Mouse (Mus musculus) brain, embryonic 18.5 days (tissue): ENCODE measurements at regions not wholly inside any gene's neighbourhood (a gene's known extent, or its start where the extent isn't known, plus 50 kb on each side); places are given as distances from the start of the nearest gene placed in this dataset.

Experiments
- DNase-seq: peaks from one replicate; pipeline ENCODE4 v3.0.0-alpha.2; 2012; ENCODE audit warnings: low read depth, low spot score

- no peak for DNase-seq
These were observed 133.6 kb downstream of the Papss1 start for GRCm38 (mm10) chr3:131698070-131698750.

GRCm38 (mm10) chr3:131703134-131703533 lies 138.6 kb downstream of the Papss1 start:
- DNase-seq = peak; percentile 14

DNA sequence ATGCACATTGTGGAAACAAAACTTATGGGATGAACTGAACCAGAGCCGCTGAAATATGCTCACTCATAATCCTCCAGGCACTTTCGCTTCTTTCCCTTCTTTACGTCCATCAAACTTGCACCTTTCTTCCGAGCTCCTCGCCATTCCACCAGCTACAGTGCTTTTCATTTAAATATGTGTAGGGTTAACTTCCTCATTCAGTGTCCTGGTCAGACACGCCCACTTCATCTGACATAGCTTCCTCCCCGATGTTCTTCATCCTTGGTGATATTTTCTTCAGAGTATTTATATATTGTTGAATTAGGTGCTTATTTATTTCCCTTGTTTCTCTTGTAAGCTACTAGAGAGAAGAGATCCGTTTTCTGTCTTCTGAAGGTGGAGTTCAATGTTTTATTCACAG lies 149.0 kb downstream of the Papss1 start:
- no peak for DNase-seq

DNA sequence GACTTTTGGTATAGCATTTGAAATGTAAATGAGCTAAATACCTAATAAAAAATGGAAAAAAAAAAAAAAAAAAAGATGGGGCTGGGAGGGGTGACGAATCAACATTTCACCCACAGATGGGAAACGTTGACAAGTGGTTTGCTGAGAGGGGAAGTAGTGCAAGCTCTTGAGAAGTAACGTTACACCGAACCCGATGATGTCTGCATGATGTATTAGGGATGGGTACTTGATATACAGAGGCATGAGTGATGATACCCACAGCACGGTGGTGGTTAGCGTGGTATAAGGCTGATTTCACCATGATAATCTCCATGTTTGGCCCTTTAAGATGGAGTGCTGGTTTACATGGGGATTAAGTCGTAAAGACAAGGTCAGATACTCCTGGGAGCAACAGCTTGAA lies 154.2 kb downstream of the Papss1 start:
- no peak for DNase-seq

- no peak for DNase-seq
These were observed 164.1 kb downstream of the Papss1 start for GRCm38 (mm10) chr3:131728618-131729017.

GRCm38 (mm10) chr3:131734226-131734625 lies 169.7 kb downstream of the Papss1 start:
- DNase-seq = no peak

DNA sequence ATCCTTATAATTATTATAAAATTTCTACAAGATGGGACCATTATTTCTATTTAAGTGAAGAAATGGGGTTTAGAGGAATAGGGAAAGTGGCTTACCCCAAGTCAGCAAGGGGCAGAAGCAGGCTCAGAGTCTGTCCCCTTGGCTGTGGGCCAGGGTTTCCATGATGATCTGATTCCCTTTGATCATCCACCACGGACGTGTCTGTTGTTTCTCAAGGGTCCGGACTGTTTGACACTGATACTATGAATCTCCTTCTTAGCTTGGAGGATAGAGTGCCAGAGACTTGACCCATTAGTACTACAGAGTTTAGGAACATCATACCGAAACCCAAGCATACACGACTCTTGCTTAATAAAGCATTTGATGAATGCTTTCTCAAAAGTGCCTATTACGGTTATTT lies 172.9 kb downstream of the Papss1 start:
- DNase-seq = no peak

- DNase-seq = no peak
These were observed 173.5 kb downstream of the Papss1 start for GRCm38 (mm10) chr3:131737953-131738598.

GRCm38 (mm10) chr3:131755537-131755936 lies 191.0 kb downstream of the Papss1 start:
- no peak for DNase-seq

DNA sequence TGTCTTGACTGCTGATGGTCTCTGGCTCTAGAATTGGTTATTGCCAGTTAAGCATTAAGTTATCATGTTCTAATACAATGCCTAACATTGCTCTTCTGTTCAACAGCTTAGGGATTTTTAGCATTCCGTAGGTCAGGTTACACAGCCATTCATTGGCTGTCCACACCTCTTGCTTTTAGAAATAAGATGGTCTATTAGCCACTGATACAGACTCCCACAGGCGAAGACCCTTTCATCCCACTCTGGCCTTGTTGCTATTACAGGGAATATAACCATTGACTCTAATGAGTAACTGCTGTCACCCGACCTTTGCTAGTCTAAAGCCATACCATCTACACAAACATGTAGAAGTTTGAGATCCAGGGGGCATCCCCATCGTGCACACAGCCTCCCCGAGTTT lies 191.6 kb downstream of the Papss1 start:
- DNase-seq = no peak

GRCm38 (mm10) chr3:131769976-131770375 lies 205.4 kb downstream of the Papss1 start:
- no peak for DNase-seq

GRCm38 (mm10) chr3:131770486-131770885 lies 205.9 kb downstream of the Papss1 start:
- DNase-seq = no peak

- no peak for DNase-seq
These were observed 207.4 kb downstream of the Papss1 start for GRCm38 (mm10) chr3:131771863-131772546.

GRCm38 (mm10) chr3:131772593-131772992 lies 208.0 kb downstream of the Papss1 start:
- no peak for DNase-seq

GRCm38 (mm10) chr3:131775431-131775830 lies 210.9 kb downstream of the Papss1 start:
- no peak for DNase-seq

- DNase-seq = no peak
These were observed 212.1 kb downstream of the Papss1 start for GRCm38 (mm10) chr3:131776650-131777049.

- DNase-seq = no peak
These were observed 215.2 kb downstream of the Papss1 start for GRCm38 (mm10) chr3:131779803-131780202.

DNA sequence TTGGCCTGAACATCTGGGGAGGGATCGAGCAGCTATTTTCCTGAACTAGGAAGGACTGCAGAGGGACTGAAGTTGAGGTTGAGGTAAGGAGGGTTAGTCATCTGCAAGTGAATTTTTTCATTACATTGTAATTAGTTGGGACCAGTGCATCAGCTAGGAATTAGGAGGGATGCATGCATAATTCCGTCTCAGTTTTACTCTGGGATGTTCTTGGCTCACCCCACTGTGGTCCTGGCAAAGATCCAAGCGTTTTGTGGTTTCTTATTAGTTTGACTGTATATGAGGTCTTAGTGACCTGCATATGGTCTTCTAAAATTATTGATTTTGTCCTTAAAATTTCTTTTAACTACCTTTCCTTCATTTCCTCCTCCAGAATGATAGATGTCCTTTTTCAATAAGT lies 221.0 kb downstream of the Papss1 start:
- no peak for DNase-seq

- no peak for DNase-seq
These were observed 223.8 kb downstream of the Papss1 start for GRCm38 (mm10) chr3:131788321-131788720.

DNA sequence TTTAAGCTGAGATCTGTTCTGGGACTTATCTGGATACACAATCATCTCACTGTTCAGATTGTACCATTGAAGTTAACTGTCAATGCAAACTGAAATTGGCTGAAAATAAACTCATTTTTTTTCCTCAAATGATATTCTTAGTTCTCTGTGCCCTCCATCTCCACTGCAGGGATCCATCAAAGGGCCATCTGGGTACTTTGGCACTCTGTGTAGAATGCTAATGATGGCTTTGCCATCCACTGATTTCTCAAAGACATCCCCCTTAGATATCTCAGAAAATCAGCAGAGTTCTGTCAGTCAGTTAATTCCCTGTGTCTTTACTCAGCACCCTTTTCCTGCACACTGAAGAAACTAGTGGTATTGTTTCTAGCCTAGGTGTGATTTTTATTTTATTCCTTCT lies 224.6 kb downstream of the Papss1 start:
- DNase-seq = no peak

DNA sequence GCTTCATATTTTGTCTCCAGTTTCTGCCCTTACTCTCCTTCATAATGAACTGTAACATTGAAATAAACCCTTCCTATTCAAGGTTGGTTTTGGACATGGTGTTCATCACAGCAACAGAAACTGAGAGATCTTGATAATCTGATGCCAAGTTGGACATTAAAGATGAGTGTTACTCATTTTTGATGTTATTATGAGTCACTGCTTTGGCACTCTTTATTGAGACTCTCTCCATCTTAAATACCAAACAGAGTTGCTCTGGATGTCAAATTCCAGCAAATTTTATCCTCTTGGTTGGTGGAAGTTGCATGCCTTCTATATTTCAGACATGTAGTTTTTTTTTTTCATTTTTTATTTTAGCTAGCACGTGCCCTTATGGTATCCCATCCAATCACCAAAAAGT lies 229.5 kb downstream of the Papss1 start:
- no peak for DNase-seq

- no peak for DNase-seq
These were observed 230.8 kb downstream of the Papss1 start for GRCm38 (mm10) chr3:131795108-131796005.
